Mouse (Mus musculus) kidney, postnatal 10 days (tissue): ENCODE results near the gene Cd300lf.
A peak's percentile ranks its signal among the peaks of the same experiment; 100 is the strongest.

Experiments
- DNase-seq: peaks from one replicate; pipeline ENCODE4 v3.0.0; 2021; ENCODE audit warnings: mixed read lengths

The Cd300lf gene

GRCm38 (mm10) chr11:115104769-115105563 lies 28.8 kb downstream of the Cd300lf start:
- DNase-seq: no peak

GRCm38 (mm10) chr11:115103470-115104413 lies 30.1 kb downstream of the Cd300lf start:
- DNase-seq: no peak

- no peak for DNase-seq
These were observed 31.7 kb downstream of the Cd300lf start for GRCm38 (mm10) chr11:115102116-115102515.

- DNase-seq: no peak
These were observed 32.2 kb downstream of the Cd300lf start for GRCm38 (mm10) chr11:115101615-115102051.

- no peak for DNase-seq
These were observed 33.1 kb downstream of the Cd300lf start for GRCm38 (mm10) chr11:115100741-115101140.

GRCm38 (mm10) chr11:115100032-115100621 lies 33.7 kb downstream of the Cd300lf start:
- DNase-seq: no peak

GRCm38 (mm10) chr11:115099241-115099840 lies 34.5 kb downstream of the Cd300lf start:
- DNase-seq: no peak

- peak; percentile 13 for DNase-seq
These were observed 35.4 kb downstream of the Cd300lf start for GRCm38 (mm10) chr11:115098203-115098932.

GRCm38 (mm10) chr11:115092140-115092539 lies 41.7 kb downstream of the Cd300lf start:
- no peak for DNase-seq

GRCm38 (mm10) chr11:115091362-115091901 lies 42.4 kb downstream of the Cd300lf start, which contains the start of gene Rab37:
Rab37 (plus strand) TSS chr11:115091431.
- DNase-seq: peak; percentile 56

- no peak for DNase-seq
These were observed 43.9 kb downstream of the Cd300lf start for GRCm38 (mm10) chr11:115089853-115090252.

- no peak for DNase-seq
These were observed 47.6 kb downstream of the Cd300lf start for GRCm38 (mm10) chr11:115086213-115086612.

GRCm38 (mm10) chr11:115085064-115085463 lies 48.7 kb downstream of the Cd300lf start:
- DNase-seq: no peak

- no peak for DNase-seq
These were observed 49.2 kb downstream of the Cd300lf start for GRCm38 (mm10) chr11:115084595-115084994.

GRCm38 (mm10) chr11:115083376-115084139 lies 50.2 kb downstream of the Cd300lf start:
- DNase-seq: peak; percentile 86

- DNase-seq: no peak
These were observed 51.6 kb downstream of the Cd300lf start for GRCm38 (mm10) chr11:115082196-115082595.

GRCm38 (mm10) chr11:115081373-115081772 lies 52.4 kb downstream of the Cd300lf start:
- no peak for DNase-seq

GRCm38 (mm10) chr11:115080886-115081285 lies 52.9 kb downstream of the Cd300lf start:
- peak; percentile 64 for DNase-seq

- DNase-seq: no peak
These were observed 55.1 kb downstream of the Cd300lf start for GRCm38 (mm10) chr11:115078680-115079079.

- DNase-seq: no peak
These were observed 56.4 kb downstream of the Cd300lf start for GRCm38 (mm10) chr11:115077436-115077835.

GRCm38 (mm10) chr11:115075859-115076258 lies 57.9 kb downstream of the Cd300lf start:
- no peak for DNase-seq
